Mouse (Mus musculus): ENCODE results near the gene Ddo.

- no peak for TF ChIP-seq CTCF (IDR thresholded peaks at IDR 0.05; ENCODE audit: borderline replicate concordance, insufficient read depth, low read length)
- no peak for TF ChIP-seq POLR2A (IDR thresholded peaks at IDR 0.05; ENCODE audit: low read depth, low read length)
These were observed 48.7 kb downstream of the Ddo start for GRCm38 (mm10) chr10:40678477-40678876.

Data from embryonic fibroblast, embryonic 13.5 days (primary cell).